In the genomic region with DNA sequence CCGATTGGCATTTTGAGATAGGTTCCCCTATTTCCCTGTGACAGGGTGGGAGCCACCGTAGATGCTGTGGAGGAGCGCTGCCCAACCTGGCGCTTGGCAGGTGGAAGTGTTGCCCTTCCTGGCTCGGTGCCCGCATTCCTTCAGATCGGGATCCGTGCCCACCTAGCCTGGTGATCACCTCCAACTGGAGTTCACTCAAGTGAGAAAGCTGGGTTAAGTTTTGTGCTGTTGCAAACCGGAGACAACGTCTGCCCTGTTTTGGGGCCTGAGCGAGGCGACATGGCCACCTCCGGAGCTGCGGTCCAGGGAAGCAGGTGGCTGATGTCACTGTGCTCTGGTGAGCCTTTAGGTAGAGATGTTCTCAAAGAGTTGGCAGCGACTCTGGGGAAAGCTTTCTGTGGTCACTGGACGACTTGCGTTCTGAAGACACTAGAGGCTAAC, we compare ENCODE assay signal across 8 mouse cellular contexts. TPM values are rescaled to one million over a fixed set of nuclear protein-coding genes. Genes with fewer than 3 reads are reported as not detected.
DNase-seq lines count a peak whose midpoint lies in the region; ATAC-seq lines count a peak whose summit lies in the region.

No protein-coding gene starts in this region.

- peaks cover 30% of the 10 kb centered on the region for H3K27me3 ChIP-seq in embryonic facial prominence, embryonic 14.5 days (replicated peaks; ENCODE audit: control insufficient read depth, insufficient read depth, low read length)
- peaks cover 37% of the 10 kb centered on the region for H3K27me3 ChIP-seq in limb, embryonic 13.5 days

- peak overlapping the region; percentile 64 for H3K4me3 ChIP-seq in embryonic facial prominence, embryonic 14.5 days (ENCODE audit: low read depth, low read length)
- H3K4me3 ChIP-seq in limb, embryonic 13.5 days: peak overlapping the region; percentile 66

- no peak; the same call in 1 of the 2 replicates for ATAC-seq in embryonic facial prominence, embryonic 14.5 days (ENCODE audit: low read depth)
- peak; percentile 5; the same call in 1 of the 2 replicates for ATAC-seq in limb, embryonic 13.5 days (ENCODE audit: low FRiP score, low read depth)

- peak overlapping the region; percentile 97 for H3K4me2 ChIP-seq in embryonic facial prominence, embryonic 14.5 days (ENCODE audit: low read depth, low read length)
- H3K4me2 ChIP-seq in limb, embryonic 13.5 days (replicated peaks): peak overlapping the region; percentile 96

- H3K36me3 ChIP-seq in embryonic facial prominence, embryonic 14.5 days (ENCODE audit: control insufficient read depth, insufficient read depth, low read length): no peaks in the 10 kb centered on the region
- H3K36me3 ChIP-seq in limb, embryonic 13.5 days: no peaks in the 10 kb centered on the region

- 1% methylated on average over 17 of the region's 17 CpGs for WGBS in embryonic facial prominence, embryonic 14.5 days
- 3% methylated on average over 17 of the region's 17 CpGs for WGBS in limb, embryonic 13.5 days

- peaks cover 6% of the 10 kb centered on the region; the same call in 1 of the 2 replicates for H3K4me1 ChIP-seq in embryonic facial prominence, embryonic 14.5 days (ENCODE audit: control insufficient read depth, insufficient read depth, low read length)
- H3K4me1 ChIP-seq in limb, embryonic 13.5 days: peaks cover 7% of the 10 kb centered on the region

- DNase-seq in adrenal gland, postnatal 10 days: peak; percentile 11
- DNase-seq in adrenal gland, postnatal 4 days (ENCODE audit: low spot score in 2 of 2): no peak
- DNase-seq in CD4-positive, CD25-positive, alpha-beta regulatory T cell, adult 2 months (ENCODE audit: low read depth, low spot score): peak; percentile 25
- no peak for DNase-seq in embryonic facial prominence, embryonic 14.5 days (ENCODE audit: low spot score)
- DNase-seq in induced T-regulatory cell, adult 2 months (ENCODE audit: low read depth): peak; percentile 38
- peak; percentile 33 for DNase-seq in naive thymus-derived CD4-positive, alpha-beta T cell, adult 2 months (ENCODE audit: low read depth)
- DNase-seq in urinary bladder, postnatal 14 days (ENCODE audit: low spot score): peak; percentile 45

- H3K9ac ChIP-seq in embryonic facial prominence, embryonic 14.5 days (ENCODE audit: low read depth, low read length): peak overlapping the region; percentile 71
- H3K9ac ChIP-seq in limb, embryonic 13.5 days: peak overlapping the region; percentile 73

- no peak overlapping the region for H3K27ac ChIP-seq in embryonic facial prominence, embryonic 14.5 days (replicated peaks; ENCODE audit: low read depth, low read length)
- no peak overlapping the region for H3K27ac ChIP-seq in limb, embryonic 13.5 days

- 0 out of 2 replicates have a peak, but pooled peaks cover 6% of the 10 kb centered on the region for H3K9me3 ChIP-seq in embryonic facial prominence, embryonic 14.5 days (ENCODE audit: control insufficient read depth, low read length)
- H3K9me3 ChIP-seq in limb, embryonic 13.5 days: no peaks in the 10 kb centered on the region

RNA-seq across cellular contexts. Expression of a gene that starts 0.8 kb away (rescaled TPM):
- 1 to 10 TPM in 1 of 2 experiments, under 1 TPM in 1; 0.94 to 1.1 TPM for total RNA-seq in adrenal gland, postnatal 10 days (2021)
- total RNA-seq in adrenal gland, postnatal 4 days (2021): 1 to 10 TPM; 1.6 to 5.5 TPM
- polyA plus RNA-seq in embryonic facial prominence, embryonic 14.5 days (2014; fragmentation: Nextera tagmentation; extraction: Ambion mirVana): 4.3 and 4.7 TPM in 2 replicates
- 4.5 and 4.8 TPM in 2 replicates for polyA plus RNA-seq in limb, embryonic 13.5 days (2015; fragmentation: Nextera tagmentation; extraction: Ambion mirVana)

Comparison
In these comparisons a context has a peak if more than half of its experiments do, and no peak if none do; other contexts are left out.
1. DNase-seq: peak in adrenal gland, postnatal 10 days (single experiment), CD4-positive, CD25-positive, alpha-beta regulatory T cell, adult 2 months (single experiment), induced T-regulatory cell, adult 2 months (single experiment), naive thymus-derived CD4-positive, alpha-beta T cell, adult 2 months (single experiment) and urinary bladder, postnatal 14 days (single experiment); none in adrenal gland, postnatal 4 days (0 of 2) and embryonic facial prominence, embryonic 14.5 days (single experiment).